Mouse (Mus musculus) macrophage (primary cell): ENCODE measurements at regions not wholly inside any gene's neighbourhood (a gene's known extent, or its start where the extent isn't known, plus 50 kb on each side); places are given as distances from the start of the nearest gene placed in this dataset.

ENCODE experiments used
- H3K27ac ChIP-seq: fragments of 350-480 bp; formaldehyde crosslinking; 2 replicates; pipeline ENCODE4 v1.9.0; 2021
- H3K36me3 ChIP-seq: fragments of 350-480 bp; formaldehyde crosslinking; 2 replicates; pipeline ENCODE4 v1.9.0; 2021; ENCODE audit errors: inconsistent target
- H3K4me3 ChIP-seq: fragments of 350-480 bp; formaldehyde crosslinking; 2 replicates; pipeline ENCODE4 v1.9.0; 2021; ENCODE audit errors: inconsistent target
- H3K79me2 ChIP-seq: fragments of 350-480 bp; formaldehyde crosslinking; 2 replicates; pipeline ENCODE4 v1.9.0; 2021; ENCODE audit errors: inconsistent target
- WGBS: methylation state at CpG from one replicate; pipeline ENCODE4 v1.1.7; 2026; ENCODE audit warnings: inconsistent platforms; ENCODE audit not compliant: missing documents; 5-methylcytosine and 5-hydroxymethylcytosine counted together

GRCm38 (mm10) chr12:35232322-35232673, 185.3 kb downstream of the Snx13 start:
- 94% methylated on average over 2 of the region's 2 CpGs for WGBS
- H3K27ac ChIP-seq = no peak overlapping the region
- no peaks in the 10 kb centered on the region for H3K79me2 ChIP-seq
- no peak overlapping the region for H3K4me3 ChIP-seq
- H3K36me3 ChIP-seq = no peaks in the 10 kb centered on the region

GRCm38 (mm10) chr12:35231414-35232321, 184.7 kb downstream of the Snx13 start:
- Histone ChIP-seq H3K79me2 (no peaks in the 10 kb centered on the region), H3K36me3 (no peaks in the 10 kb centered on the region), H3K4me3 (no peak overlapping the region), H3K27ac (no peak overlapping the region)

GRCm38 (mm10) chr12:35220429-35220828, 173.4 kb downstream of the Snx13 start:
- Histone ChIP-seq H3K79me2 (no peaks in the 10 kb centered on the region), H3K27ac (no peak overlapping the region)

GRCm38 (mm10) chr12:35220002-35220401, 173.0 kb downstream of the Snx13 start:
- no peak overlapping the region for H3K27ac ChIP-seq
- H3K79me2 ChIP-seq = no peaks in the 10 kb centered on the region
- no peak overlapping the region for H3K4me3 ChIP-seq
- no peaks in the 10 kb centered on the region for H3K36me3 ChIP-seq

More at GRCm38 (mm10) chr12:35220429-35220828, 173.4 kb downstream of the Snx13 start:
- Histone ChIP-seq H3K36me3 (no peaks in the 10 kb centered on the region), H3K4me3 (no peak overlapping the region)

GRCm38 (mm10) chr12:35216725-35217124, 169.7 kb downstream of the Snx13 start:
- 100% methylated on average over 2 of the region's 2 CpGs for WGBS
- Histone ChIP-seq H3K27ac (no peak overlapping the region), H3K79me2 (no peaks in the 10 kb centered on the region), H3K4me3 (no peak overlapping the region), H3K36me3 (no peaks in the 10 kb centered on the region)

- Histone ChIP-seq H3K36me3 (no peaks in the 10 kb centered on the region), H3K27ac (no peak overlapping the region), H3K4me3 (no peak overlapping the region), H3K79me2 (no peaks in the 10 kb centered on the region)
Observed at GRCm38 (mm10) chr12:35209399-35209798, 162.4 kb downstream of the Snx13 start.

GRCm38 (mm10) chr12:35207605-35208004, 160.6 kb downstream of the Snx13 start:
- no peaks in the 10 kb centered on the region for H3K36me3 ChIP-seq
- H3K4me3 ChIP-seq = no peak overlapping the region
- no peak overlapping the region for H3K27ac ChIP-seq
- WGBS = 91% methylated on average over 3 of the region's 3 CpGs
- no peaks in the 10 kb centered on the region for H3K79me2 ChIP-seq

GRCm38 (mm10) chr12:35203398-35203797, 156.4 kb downstream of the Snx13 start:
- Histone ChIP-seq H3K36me3 (no peaks in the 10 kb centered on the region), H3K4me3 (no peak overlapping the region), H3K27ac (no peak overlapping the region), H3K79me2 (no peaks in the 10 kb centered on the region)
- WGBS = 56% methylated on average over 1 of the region's 1 CpGs

- H3K27ac ChIP-seq = no peak overlapping the region
- 91% methylated on average over 5 of the region's 5 CpGs for WGBS
- no peak overlapping the region for H3K4me3 ChIP-seq
- no peaks in the 10 kb centered on the region for H3K36me3 ChIP-seq
- no peaks in the 10 kb centered on the region for H3K79me2 ChIP-seq
Observed at GRCm38 (mm10) chr12:35200110-35200509, 153.1 kb downstream of the Snx13 start.
